Mouse (Mus musculus): ENCODE data around the gene Hbq1b.

- TF ChIP-seq POLR2A (IDR thresholded peaks at IDR 0.05; ENCODE audit: low read depth, low read length) (no peak), CTCF (IDR thresholded peaks at IDR 0.05; ENCODE audit: extremely low read depth, insufficient read length, insufficient replicate concordance, low read depth, low read length) (no peak)
Observed at GRCm38 (mm10) chr11:32316009-32316408, 29.2 kb downstream of the Hbq1b start.
